ENCODE assay signal across 8 mouse cellular contexts in genomic region chr3:97867221-97868023, GRCm38 (mm10). TPM values are rescaled to one million over a fixed set of nuclear protein-coding genes. Genes with fewer than 3 reads are reported as not detected.
DNase-seq lines count a peak whose midpoint lies in the region; ATAC-seq lines count a peak whose summit lies in the region.

No protein-coding gene starts in this region.

- peak overlapping the region; percentile 71 for H3K9ac ChIP-seq in forebrain, embryonic 16.5 days (replicated peaks; ENCODE audit: low read depth, low read length)
- peak overlapping the region; percentile 68 for H3K9ac ChIP-seq in intestine, embryonic 16.5 days (ENCODE audit: low read depth, low read length)
- peak overlapping the region; percentile 39 for H3K9ac ChIP-seq in liver, embryonic 16.5 days (ENCODE audit: low read depth, low read length)

- peak overlapping the region; percentile 87 for H3K4me2 ChIP-seq in forebrain, embryonic 16.5 days (ENCODE audit: low read length)
- H3K4me2 ChIP-seq in intestine, embryonic 16.5 days (ENCODE audit: low read depth, low read length), result peak overlapping the region; percentile 99
- H3K4me2 ChIP-seq in liver, embryonic 16.5 days (ENCODE audit: low read depth, low read length), result peak overlapping the region; percentile 54

- peaks cover 11% of the 10 kb centered on the region for H3K4me1 ChIP-seq in forebrain, embryonic 16.5 days (replicated peaks; ENCODE audit: control insufficient read depth, insufficient read depth, low read length)
- H3K4me1 ChIP-seq in intestine, embryonic 16.5 days (ENCODE audit: control insufficient read depth, insufficient read depth, low read length), result peaks cover 15% of the 10 kb centered on the region
- H3K4me1 ChIP-seq in liver, embryonic 16.5 days (ENCODE audit: control insufficient read depth, low read depth, low read length), result no peaks in the 10 kb centered on the region

- H3K27me3 ChIP-seq in forebrain, embryonic 16.5 days (replicated peaks; ENCODE audit: control insufficient read depth, insufficient read depth, low read length), result no peaks in the 10 kb centered on the region
- peaks cover 8% of the 10 kb centered on the region; the same call in 1 of the 2 replicates for H3K27me3 ChIP-seq in intestine, embryonic 16.5 days (replicated peaks; ENCODE audit: control insufficient read depth, insufficient read depth, low read length)
- peaks cover 16% of the 10 kb centered on the region for H3K27me3 ChIP-seq in liver, embryonic 16.5 days (ENCODE audit: control insufficient read depth, insufficient read depth, low read depth, low read length)

- H3K9me3 ChIP-seq in forebrain, embryonic 16.5 days (ENCODE audit: control insufficient read depth, low read length), result no peaks in the 10 kb centered on the region
- H3K9me3 ChIP-seq in intestine, embryonic 16.5 days (ENCODE audit: control insufficient read depth, low read length), result no peaks in the 10 kb centered on the region
- no peaks in the 10 kb centered on the region for H3K9me3 ChIP-seq in liver, embryonic 16.5 days (replicated peaks; ENCODE audit: control insufficient read depth, low read length)

- peak; percentile 54 for ATAC-seq in forebrain, embryonic 16.5 days
- peak; percentile 65 for ATAC-seq in intestine, embryonic 16.5 days
- ATAC-seq in liver, embryonic 16.5 days (ENCODE audit: low read depth), result peak; percentile 27; the same call in 1 of the 2 replicates

- H3K27ac ChIP-seq in forebrain, embryonic 16.5 days (ENCODE audit: low read length), result 0 out of 2 replicates have a peak overlapping the region, but pooled peaks have one; percentile 8
- H3K27ac ChIP-seq in intestine, embryonic 16.5 days (ENCODE audit: low read length), result no peak overlapping the region
- H3K27ac ChIP-seq in liver, embryonic 16.5 days (ENCODE audit: low read length), result no peak overlapping the region

- DNase-seq in kidney, adult 18-20 months, result peak; percentile 29
- DNase-seq in kidney, adult 11 months, result no peak
- DNase-seq in ZHBTc4 (ENCODE audit: low read depth, low spot score), result peak; percentile 28
- DNase-seq in right cerebral cortex, postnatal 4 days, result peak; percentile 24
- DNase-seq in testis, postnatal 14 days (ENCODE audit: low spot score), result no peak

- 2% methylated on average over 28 of the region's 28 CpGs for WGBS in forebrain, embryonic 16.5 days
- WGBS in intestine, embryonic 16.5 days, result 4% methylated on average over 27 of the region's 28 CpGs
- 2% methylated on average over 27 of the region's 28 CpGs for WGBS in liver, embryonic 16.5 days (ENCODE audit: insufficient replicate concordance)

- H3K4me3 ChIP-seq in forebrain, embryonic 16.5 days (replicated peaks; ENCODE audit: low read length), result peak overlapping the region; percentile 61
- H3K4me3 ChIP-seq in intestine, embryonic 16.5 days (ENCODE audit: low read length), result peak overlapping the region; percentile 58
- peak overlapping the region; percentile 62 for H3K4me3 ChIP-seq in liver, embryonic 16.5 days (ENCODE audit: low read depth, low read length)

- no peaks in the 10 kb centered on the region for H3K36me3 ChIP-seq in forebrain, embryonic 16.5 days (ENCODE audit: control insufficient read depth, insufficient read depth)
- no peaks in the 10 kb centered on the region for H3K36me3 ChIP-seq in intestine, embryonic 16.5 days (ENCODE audit: control insufficient read depth, insufficient read depth, low read length)
- no peaks in the 10 kb centered on the region for H3K36me3 ChIP-seq in liver, embryonic 16.5 days (ENCODE audit: control insufficient read depth, insufficient read depth)

RNA-seq across cellular contexts. Expression of gene Pde4dip, which starts 21.1 kb away (rescaled TPM):
- 82.1 and 83.9 TPM in 2 replicates for polyA plus RNA-seq in forebrain, embryonic 16.5 days (2015; fragmentation: Nextera tagmentation; extraction: Ambion mirVana)
- polyA plus RNA-seq in intestine, embryonic 16.5 days (2015; fragmentation: Nextera tagmentation; extraction: Ambion mirVana), result 20.2 and 21.2 TPM in 2 replicates
- 10.4 and 14.2 TPM in 2 replicates for polyA plus RNA-seq in liver, embryonic 16.5 days (2015; fragmentation: Nextera tagmentation; extraction: Ambion mirVana)

RNA-seq across cellular contexts. Expression of gene Sec22b, which starts 33.6 kb away (rescaled TPM):
- polyA plus RNA-seq in forebrain, embryonic 16.5 days (2015; fragmentation: Nextera tagmentation; extraction: Ambion mirVana), result 108 and 110 TPM in 2 replicates
- polyA plus RNA-seq in intestine, embryonic 16.5 days (2015; fragmentation: Nextera tagmentation; extraction: Ambion mirVana), result 152 and 157 TPM in 2 replicates
- polyA plus RNA-seq in liver, embryonic 16.5 days (2015; fragmentation: Nextera tagmentation; extraction: Ambion mirVana), result 54.8 and 56.0 TPM in 2 replicates

Comparison
In these comparisons a context has a peak if more than half of its experiments do, and no peak if none do; other contexts are left out.
1. DNase-seq: peak in kidney, adult 18-20 months (single experiment), ZHBTc4 (single experiment) and right cerebral cortex, postnatal 4 days (single experiment); none in kidney, adult 11 months (single experiment) and testis, postnatal 14 days (single experiment).
2. Peak in every context shown above with its lines, with median percentiles within 50 percentile points of each other: ATAC-seq, H3K4me2 ChIP-seq, H3K4me3 ChIP-seq and H3K9ac ChIP-seq.